Mouse (Mus musculus): ENCODE measurements around the gene Kcnc1. TPM values are rescaled to one million over a fixed set of nuclear protein-coding genes. Genes with fewer than 3 reads are reported as not detected.

Gene Kcnc1
- polyA plus RNA-seq (2015; fragmentation: Nextera tagmentation; extraction: Ambion mirVana): 0.08 and 0.12 TPM in 2 replicates

GRCm38 (mm10) chr7:46396231-46396927 is at the start of gene Kcnc1:
Gene Kcnc1, plus strand, starts transcription at chr7:46396497.

DNA sequence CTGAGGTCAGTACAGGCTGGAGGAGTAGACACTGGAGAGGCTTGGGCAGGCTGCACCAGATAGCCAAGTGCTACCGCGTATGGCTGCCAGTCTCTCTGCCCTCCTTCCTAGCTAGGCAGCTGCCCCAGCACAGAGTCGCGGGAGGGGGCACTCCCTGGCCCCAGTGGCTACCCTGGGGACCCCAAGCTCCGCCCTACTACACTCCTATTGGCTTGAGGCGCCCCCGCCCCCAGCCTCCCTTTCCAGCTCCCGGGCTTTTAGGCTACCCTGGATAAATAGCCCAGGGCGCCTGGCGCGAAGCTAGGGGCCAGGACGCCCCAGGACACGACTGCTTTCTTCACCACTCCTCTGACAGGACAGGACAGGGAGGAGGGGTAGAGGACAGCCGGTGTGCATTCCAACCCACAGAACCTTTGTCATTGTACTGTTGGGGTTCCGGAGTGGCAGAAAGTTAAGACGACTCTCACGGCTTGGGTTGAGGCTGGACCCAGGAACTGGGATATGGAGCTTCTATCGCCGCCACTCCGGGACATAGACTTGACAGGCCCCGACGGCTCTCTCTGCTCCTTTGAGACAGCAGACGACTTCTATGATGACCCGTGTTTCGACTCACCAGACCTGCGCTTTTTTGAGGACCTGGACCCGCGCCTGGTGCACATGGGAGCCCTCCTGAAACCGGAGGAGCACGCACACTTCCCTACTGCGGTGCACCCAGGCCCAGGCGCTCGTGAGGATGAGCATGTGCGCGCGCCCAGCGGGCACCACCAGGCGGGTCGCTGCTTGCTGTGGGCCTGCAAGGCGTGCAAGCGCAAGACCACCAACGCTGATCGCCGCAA is 19.9 kb upstream of the Kcnc1 start, which contains the start of gene Myod1:
Gene Myod1, plus strand, starts transcription at position 303 of the 836 bp plus-strand sequence.

Other genes starting within 250 kb of the Kcnc1 start
- gene Abcc8, start 216.5 kb upstream of the Kcnc1 start, polyA plus RNA-seq (2015; fragmentation: Nextera tagmentation; extraction: Ambion mirVana): 0.12 and 0.24 TPM in 2 replicates
- gene Ush1c, start 158.0 kb upstream of the Kcnc1 start, polyA plus RNA-seq (2015; fragmentation: Nextera tagmentation; extraction: Ambion mirVana): 0.07 TPM in 1 of 2 replicates, not detected in the other
- gene Otog, start 155.5 kb upstream of the Kcnc1 start, polyA plus RNA-seq (2015; fragmentation: Nextera tagmentation; extraction: Ambion mirVana): not detected in 2 replicates
- gene Myod1, start 20.0 kb upstream of the Kcnc1 start, polyA plus RNA-seq (2015; fragmentation: Nextera tagmentation; extraction: Ambion mirVana): not detected in 2 replicates
- 9.1 and 9.7 TPM in 2 replicates for gene Sergef, start 243.3 kb downstream of the Kcnc1 start, polyA plus RNA-seq (2015; fragmentation: Nextera tagmentation; extraction: Ambion mirVana)